Mouse (Mus musculus) induced T-regulatory cell, adult 2 months (primary cell): ENCODE measurements around the gene Vangl2.

Source experiments
- DNase-seq: peaks from one replicate; pipeline ENCODE4 v3.0.0-alpha.2; 2012; ENCODE audit warnings: low read depth

Gene Vangl2

GRCm38 (mm10) chr1:171966054-171966790 lies 62.0 kb downstream of the Vangl2 start:
- peak; percentile 79 for DNase-seq

DNA sequence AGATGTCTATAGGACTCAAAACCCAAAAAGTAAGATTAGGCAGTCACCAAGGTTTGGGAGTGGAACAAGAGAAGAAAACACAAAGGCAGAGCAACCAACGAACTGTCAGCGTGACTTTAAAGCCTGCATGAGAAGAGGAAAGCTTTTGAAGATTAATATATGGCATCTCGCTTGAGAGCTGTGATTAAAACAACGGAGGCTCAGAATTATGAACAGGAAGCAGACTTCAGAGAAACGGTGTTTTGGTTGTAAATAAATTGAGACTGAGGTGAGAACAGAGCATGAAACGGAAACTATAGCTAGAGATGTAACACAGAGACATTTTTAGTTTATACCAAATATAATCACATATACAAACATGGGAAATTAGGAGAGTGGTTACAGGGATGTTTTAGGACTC lies 64.6 kb downstream of the Vangl2 start:
- DNase-seq, result peak; percentile 77

DNA sequence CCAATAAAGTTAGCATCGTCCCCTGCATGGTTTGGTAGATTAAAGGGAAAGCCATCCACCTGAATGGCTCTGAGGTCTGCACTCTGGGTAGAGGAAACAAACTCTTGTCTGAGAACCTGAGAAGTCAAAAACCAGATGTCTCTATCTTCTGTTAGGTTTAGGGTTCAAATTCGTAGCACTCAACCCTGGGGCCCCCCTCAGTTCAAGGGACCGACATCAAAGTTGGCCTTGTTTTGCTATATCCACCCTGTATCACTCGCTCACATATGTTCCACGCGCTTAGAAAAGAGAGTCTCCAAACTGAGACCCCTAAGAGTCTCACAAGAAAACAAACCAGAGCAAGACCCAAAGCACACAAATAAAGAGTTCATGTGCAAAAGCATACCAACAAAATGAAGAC lies 66.5 kb downstream of the Vangl2 start:
- DNase-seq, result no peak

DNA sequence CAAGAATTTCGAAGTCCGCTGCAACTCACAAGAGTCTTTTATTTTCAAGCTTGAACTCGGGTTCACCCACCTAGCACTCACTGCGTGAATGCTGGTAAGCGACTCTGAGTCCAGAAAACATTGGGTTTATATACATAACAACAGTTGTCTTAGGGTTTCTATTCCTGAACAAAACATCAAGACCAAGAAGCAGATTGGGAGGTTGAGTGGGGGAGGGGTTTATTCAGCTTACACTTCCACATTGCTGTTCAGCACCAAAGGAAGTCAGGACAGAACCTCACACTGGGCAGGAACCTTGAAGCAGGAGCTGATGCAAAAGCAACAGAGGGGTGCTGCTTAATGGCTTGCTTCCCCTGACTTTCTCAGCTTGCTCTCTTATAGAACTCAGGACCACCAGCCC lies 67.5 kb downstream of the Vangl2 start:
- DNase-seq, result no peak

- peak; percentile 64 for DNase-seq
Measured at GRCm38 (mm10) chr1:171957411-171957810, 70.8 kb downstream of the Vangl2 start.

- no peak for DNase-seq
Measured at GRCm38 (mm10) chr1:171955071-171955470, 73.2 kb downstream of the Vangl2 start.
